Mouse (Mus musculus): Measurements from ENCODE around the gene Rbbp5. TPM values are rescaled to one million over a fixed set of nuclear protein-coding genes. Genes with fewer than 3 reads are reported as not detected.

Gene Rbbp5
- polyA plus RNA-seq, 1 experiment from 2014 or later, result 64.1 TPM

GRCm38 (mm10) chr1:132505155-132505554 is 28.0 kb downstream of the Rbbp5 start:
- no peak overlapping the region for H3K4me2 ChIP-seq (ENCODE audit: low read depth, low read length)
- H3K9ac ChIP-seq (replicated peaks; ENCODE audit: low read length), result no peak overlapping the region
- no peaks in the 10 kb centered on the region for H3K4me1 ChIP-seq (ENCODE audit: control insufficient read depth, insufficient read depth, low read length)
- 90% methylated on average over 5 of the region's 5 CpGs for WGBS
- no peaks in the 10 kb centered on the region; the same call in 1 of the 2 replicates for H3K36me3 ChIP-seq (replicated peaks; ENCODE audit: control insufficient read depth, insufficient read depth, low read depth, low read length)
- DNase-seq (ENCODE audit: low spot score) (no peak), ATAC-seq (replicated peaks; ENCODE audit: insufficient number of reproducible peaks, low FRiP score, low TSS enrichment, low read depth) (no peak)
- no peak overlapping the region for H3K4me3 ChIP-seq (ENCODE audit: low read depth, low read length)
- H3K27me3 ChIP-seq (ENCODE audit: control insufficient read depth, insufficient read depth, low read length), result no peaks in the 10 kb centered on the region
- no peak overlapping the region for H3K27ac ChIP-seq (replicated peaks; ENCODE audit: low read depth, low read length)
- no peaks in the 10 kb centered on the region for H3K9me3 ChIP-seq (replicated peaks; ENCODE audit: control insufficient read depth, low read length)

- 81% methylated on average over 7 of the region's 7 CpGs for WGBS
- no peaks in the 10 kb centered on the region; the same call in 1 of the 2 replicates for H3K36me3 ChIP-seq (replicated peaks; ENCODE audit: control insufficient read depth, insufficient read depth, low read depth, low read length)
- H3K9me3 ChIP-seq (replicated peaks; ENCODE audit: control insufficient read depth, low read length), result no peaks in the 10 kb centered on the region
- no peak within 1 kb of the TSS for H3K4me3 ChIP-seq (ENCODE audit: low read depth, low read length)
- H3K27ac ChIP-seq (replicated peaks; ENCODE audit: low read depth, low read length), result no peak within 1 kb of the TSS
- H3K4me2 ChIP-seq (ENCODE audit: low read depth, low read length), result no peak within 1 kb of the TSS
- H3K27me3 ChIP-seq (ENCODE audit: control insufficient read depth, insufficient read depth, low read length), result no peaks in the 10 kb centered on the region
- no peak for DNase-seq (ENCODE audit: low spot score)
- no peak for ATAC-seq (replicated peaks; ENCODE audit: insufficient number of reproducible peaks, low FRiP score, low TSS enrichment, low read depth)
- no peaks in the 10 kb centered on the region for H3K4me1 ChIP-seq (ENCODE audit: control insufficient read depth, insufficient read depth, low read length)
- no peak within 1 kb of the TSS for H3K9ac ChIP-seq (replicated peaks; ENCODE audit: low read length)
Measured at GRCm38 (mm10) chr1:132506058-132506457, 28.9 kb downstream of the Rbbp5 start, which contains the start of gene Tmem81. TSS of gene Tmem81 (plus strand) at chr1:132506230.

- 93% methylated on average over 7 of the region's 7 CpGs for WGBS
- Histone ChIP-seq H3K4me1 (ENCODE audit: control insufficient read depth, insufficient read depth, low read length) (no peaks in the 10 kb centered on the region), H3K4me2 (ENCODE audit: low read depth, low read length) (no peak overlapping the region), H3K4me3 (ENCODE audit: low read depth, low read length) (no peak overlapping the region), H3K9ac (replicated peaks; ENCODE audit: low read length) (no peak overlapping the region), H3K27ac (replicated peaks; ENCODE audit: low read depth, low read length) (no peak overlapping the region), H3K9me3 (replicated peaks; ENCODE audit: control insufficient read depth, low read length) (no peaks in the 10 kb centered on the region), H3K36me3 (replicated peaks; ENCODE audit: control insufficient read depth, insufficient read depth, low read depth, low read length) (no peaks in the 10 kb centered on the region; the same call in 1 of the 2 replicates), H3K27me3 (ENCODE audit: control insufficient read depth, insufficient read depth, low read length) (no peaks in the 10 kb centered on the region)
- DNase-seq (ENCODE audit: low spot score) (no peak), ATAC-seq (replicated peaks; ENCODE audit: insufficient number of reproducible peaks, low FRiP score, low TSS enrichment, low read depth) (no peak)
Measured at GRCm38 (mm10) chr1:132506656-132507055, 29.5 kb downstream of the Rbbp5 start.

GRCm38 (mm10) chr1:132509771-132510170 is 32.6 kb downstream of the Rbbp5 start:
- 86% methylated on average over 5 of the region's 5 CpGs for WGBS
- H3K9me3 ChIP-seq (replicated peaks; ENCODE audit: control insufficient read depth, low read length), result no peaks in the 10 kb centered on the region

GRCm38 (mm10) chr1:132511521-132511920 is 34.4 kb downstream of the Rbbp5 start:
- Histone ChIP-seq H3K9ac (replicated peaks; ENCODE audit: low read length) (no peak overlapping the region), H3K4me1 (ENCODE audit: control insufficient read depth, insufficient read depth, low read length) (no peaks in the 10 kb centered on the region), H3K27me3 (ENCODE audit: control insufficient read depth, insufficient read depth, low read length) (no peaks in the 10 kb centered on the region), H3K27ac (replicated peaks; ENCODE audit: low read depth, low read length) (no peak overlapping the region), H3K4me3 (ENCODE audit: low read depth, low read length) (no peak overlapping the region), H3K4me2 (ENCODE audit: low read depth, low read length) (no peak overlapping the region), H3K9me3 (replicated peaks; ENCODE audit: control insufficient read depth, low read length) (no peaks in the 10 kb centered on the region), H3K36me3 (replicated peaks; ENCODE audit: control insufficient read depth, insufficient read depth, low read depth, low read length) (no peaks in the 10 kb centered on the region; the same call in 1 of the 2 replicates)
- WGBS, result 62% methylated on average over 8 of the region's 8 CpGs
- DNase-seq (ENCODE audit: low spot score) (no peak), ATAC-seq (replicated peaks; ENCODE audit: insufficient number of reproducible peaks, low FRiP score, low TSS enrichment, low read depth) (no peak)

More at GRCm38 (mm10) chr1:132509771-132510170, 32.6 kb downstream of the Rbbp5 start:
- no peak overlapping the region for H3K4me3 ChIP-seq (ENCODE audit: low read depth, low read length)
- no peak overlapping the region for H3K4me2 ChIP-seq (ENCODE audit: low read depth, low read length)
- no peaks in the 10 kb centered on the region; the same call in 1 of the 2 replicates for H3K36me3 ChIP-seq (replicated peaks; ENCODE audit: control insufficient read depth, insufficient read depth, low read depth, low read length)
- DNase-seq (ENCODE audit: low spot score) (no peak), ATAC-seq (replicated peaks; ENCODE audit: insufficient number of reproducible peaks, low FRiP score, low TSS enrichment, low read depth) (no peak)
- H3K4me1 ChIP-seq (ENCODE audit: control insufficient read depth, insufficient read depth, low read length), result no peaks in the 10 kb centered on the region
- H3K27ac ChIP-seq (replicated peaks; ENCODE audit: low read depth, low read length), result no peak overlapping the region
- H3K9ac ChIP-seq (replicated peaks; ENCODE audit: low read length), result no peak overlapping the region
- no peaks in the 10 kb centered on the region for H3K27me3 ChIP-seq (ENCODE audit: control insufficient read depth, insufficient read depth, low read length)

GRCm38 (mm10) chr1:132512106-132512505 is 34.9 kb downstream of the Rbbp5 start:
- H3K9me3 ChIP-seq (replicated peaks; ENCODE audit: control insufficient read depth, low read length), result no peaks in the 10 kb centered on the region
- H3K27ac ChIP-seq (replicated peaks; ENCODE audit: low read depth, low read length), result no peak overlapping the region
- DNase-seq (ENCODE audit: low spot score) (no peak), ATAC-seq (replicated peaks; ENCODE audit: insufficient number of reproducible peaks, low FRiP score, low TSS enrichment, low read depth) (no peak)
- WGBS, result 77% methylated on average over 8 of the region's 8 CpGs
- H3K4me2 ChIP-seq (ENCODE audit: low read depth, low read length), result no peak overlapping the region
- no peak overlapping the region for H3K4me3 ChIP-seq (ENCODE audit: low read depth, low read length)
- no peak overlapping the region for H3K9ac ChIP-seq (replicated peaks; ENCODE audit: low read length)
- no peaks in the 10 kb centered on the region; the same call in 1 of the 2 replicates for H3K36me3 ChIP-seq (replicated peaks; ENCODE audit: control insufficient read depth, insufficient read depth, low read depth, low read length)
- H3K27me3 ChIP-seq (ENCODE audit: control insufficient read depth, insufficient read depth, low read length), result no peaks in the 10 kb centered on the region
- H3K4me1 ChIP-seq (ENCODE audit: control insufficient read depth, insufficient read depth, low read length), result no peaks in the 10 kb centered on the region

GRCm38 (mm10) chr1:132515339-132515738 is 38.2 kb downstream of the Rbbp5 start:
- H3K36me3 ChIP-seq (replicated peaks; ENCODE audit: control insufficient read depth, insufficient read depth, low read depth, low read length), result no peaks in the 10 kb centered on the region
- no peak overlapping the region for H3K27ac ChIP-seq (replicated peaks; ENCODE audit: low read depth, low read length)
- H3K4me3 ChIP-seq (ENCODE audit: low read depth, low read length), result no peak overlapping the region
- DNase-seq (ENCODE audit: low spot score) (no peak), ATAC-seq (replicated peaks; ENCODE audit: insufficient number of reproducible peaks, low FRiP score, low TSS enrichment, low read depth) (no peak)
- WGBS, result 91% methylated on average over 12 of the region's 12 CpGs
- H3K9ac ChIP-seq (replicated peaks; ENCODE audit: low read length), result no peak overlapping the region
- H3K27me3 ChIP-seq (ENCODE audit: control insufficient read depth, insufficient read depth, low read length), result no peaks in the 10 kb centered on the region
- H3K4me1 ChIP-seq (ENCODE audit: control insufficient read depth, insufficient read depth, low read length), result no peaks in the 10 kb centered on the region
- no peaks in the 10 kb centered on the region for H3K9me3 ChIP-seq (replicated peaks; ENCODE audit: control insufficient read depth, low read length)
- H3K4me2 ChIP-seq (ENCODE audit: low read depth, low read length), result no peak overlapping the region

- Histone ChIP-seq H3K27ac (replicated peaks; ENCODE audit: low read depth, low read length) (no peak overlapping the region), H3K36me3 (replicated peaks; ENCODE audit: control insufficient read depth, insufficient read depth, low read depth, low read length) (no peaks in the 10 kb centered on the region), H3K4me1 (ENCODE audit: control insufficient read depth, insufficient read depth, low read length) (no peaks in the 10 kb centered on the region), H3K9ac (replicated peaks; ENCODE audit: low read length) (no peak overlapping the region), H3K4me3 (ENCODE audit: low read depth, low read length) (no peak overlapping the region), H3K27me3 (ENCODE audit: control insufficient read depth, insufficient read depth, low read length) (no peaks in the 10 kb centered on the region), H3K4me2 (ENCODE audit: low read depth, low read length) (no peak overlapping the region), H3K9me3 (replicated peaks; ENCODE audit: control insufficient read depth, low read length) (no peaks in the 10 kb centered on the region)
- 96% methylated on average over 11 of the region's 11 CpGs for WGBS
- ATAC-seq (replicated peaks; ENCODE audit: insufficient number of reproducible peaks, low FRiP score, low TSS enrichment, low read depth) (no peak), DNase-seq (ENCODE audit: low spot score) (no peak)
Measured at GRCm38 (mm10) chr1:132516776-132517175, 39.6 kb downstream of the Rbbp5 start.

All from embryonic facial prominence, embryonic 11.5 days (tissue).